Mouse (Mus musculus): Measurements from ENCODE around the gene Wasf1. TPM values are rescaled to one million over a fixed set of nuclear protein-coding genes. Genes with fewer than 3 reads are reported as not detected.

Gene Wasf1
- polyA plus RNA-seq, 1 experiment, result 0.93 TPM

- H3K4me3 ChIP-seq (ENCODE audit: control insufficient read depth, insufficient read depth, low read length), result no peak overlapping the region
- no peak overlapping the region for H3K27ac ChIP-seq (ENCODE audit: control insufficient read depth, insufficient read depth, low read length)
- DNase-seq, result no peak
- 92% methylated on average over 4 of the region's 4 CpGs for WGBS
- H3K36me3 ChIP-seq (ENCODE audit: control insufficient read depth, insufficient read depth, low read length), result no peaks in the 10 kb centered on the region
- no peaks in the 10 kb centered on the region for H3K27me3 ChIP-seq (ENCODE audit: control insufficient read depth, insufficient read depth, low read length)
- H3K4me1 ChIP-seq (replicated peaks; ENCODE audit: control insufficient read depth, insufficient read depth, low read length), result no peaks in the 10 kb centered on the region
- TF ChIP-seq CTCF (IDR thresholded peaks at IDR 0.05; ENCODE audit: borderline replicate concordance, control insufficient read depth, extremely low read depth, insufficient read depth, low read length, poor library complexity) (no peak), POLR2A (IDR thresholded peaks at IDR 0.05; ENCODE audit: control insufficient read depth, extremely low read depth, insufficient read depth, low read length, poor library complexity) (no peak)
These were observed 78.7 kb downstream of the Wasf1 start for GRCm38 (mm10) chr10:40962008-40962407.

GRCm38 (mm10) chr10:40964546-40964945 is 81.3 kb downstream of the Wasf1 start:
- Histone ChIP-seq H3K27ac (ENCODE audit: control insufficient read depth, insufficient read depth, low read length) (no peak overlapping the region), H3K27me3 (ENCODE audit: control insufficient read depth, insufficient read depth, low read length) (no peaks in the 10 kb centered on the region), H3K4me1 (replicated peaks; ENCODE audit: control insufficient read depth, insufficient read depth, low read length) (no peaks in the 10 kb centered on the region), H3K4me3 (ENCODE audit: control insufficient read depth, insufficient read depth, low read length) (no peak overlapping the region), H3K36me3 (ENCODE audit: control insufficient read depth, insufficient read depth, low read length) (no peaks in the 10 kb centered on the region)
- TF ChIP-seq POLR2A (IDR thresholded peaks at IDR 0.05; ENCODE audit: control insufficient read depth, extremely low read depth, insufficient read depth, low read length, poor library complexity) (no peak), CTCF (IDR thresholded peaks at IDR 0.05; ENCODE audit: borderline replicate concordance, control insufficient read depth, extremely low read depth, insufficient read depth, low read length, poor library complexity) (no peak)
- DNase-seq, result no peak
- 72% methylated on average over 4 of the region's 4 CpGs for WGBS

GRCm38 (mm10) chr10:40968551-40968950 is 85.3 kb downstream of the Wasf1 start:
- Histone ChIP-seq H3K27me3 (ENCODE audit: control insufficient read depth, insufficient read depth, low read length) (no peaks in the 10 kb centered on the region), H3K36me3 (ENCODE audit: control insufficient read depth, insufficient read depth, low read length) (no peaks in the 10 kb centered on the region), H3K27ac (ENCODE audit: control insufficient read depth, insufficient read depth, low read length) (no peak overlapping the region), H3K4me1 (replicated peaks; ENCODE audit: control insufficient read depth, insufficient read depth, low read length) (no peaks in the 10 kb centered on the region), H3K4me3 (ENCODE audit: control insufficient read depth, insufficient read depth, low read length) (no peak overlapping the region)
- WGBS, result 56% methylated on average over 8 of the region's 8 CpGs
- DNase-seq, result no peak
- TF ChIP-seq CTCF (IDR thresholded peaks at IDR 0.05; ENCODE audit: borderline replicate concordance, control insufficient read depth, extremely low read depth, insufficient read depth, low read length, poor library complexity), result no peak
- TF ChIP-seq POLR2A (IDR thresholded peaks at IDR 0.05; ENCODE audit: control insufficient read depth, extremely low read depth, insufficient read depth, low read length, poor library complexity), result no peak

GRCm38 (mm10) chr10:40969372-40970033 is 86.2 kb downstream of the Wasf1 start:
- Histone ChIP-seq H3K27ac (ENCODE audit: control insufficient read depth, insufficient read depth, low read length) (no peak overlapping the region), H3K4me3 (ENCODE audit: control insufficient read depth, insufficient read depth, low read length) (no peak overlapping the region), H3K4me1 (replicated peaks; ENCODE audit: control insufficient read depth, insufficient read depth, low read length) (no peaks in the 10 kb centered on the region), H3K36me3 (ENCODE audit: control insufficient read depth, insufficient read depth, low read length) (no peaks in the 10 kb centered on the region), H3K27me3 (ENCODE audit: control insufficient read depth, insufficient read depth, low read length) (no peaks in the 10 kb centered on the region)
- TF ChIP-seq CTCF (IDR thresholded peaks at IDR 0.05; ENCODE audit: borderline replicate concordance, control insufficient read depth, extremely low read depth, insufficient read depth, low read length, poor library complexity), result no peak
- TF ChIP-seq POLR2A (IDR thresholded peaks at IDR 0.05; ENCODE audit: control insufficient read depth, extremely low read depth, insufficient read depth, low read length, poor library complexity), result no peak
- 3% methylated on average over 16 of the region's 16 CpGs for WGBS
- DNase-seq, result no peak

- 91% methylated on average over 12 of the region's 12 CpGs for WGBS
- Histone ChIP-seq H3K36me3 (ENCODE audit: control insufficient read depth, insufficient read depth, low read length) (no peaks in the 10 kb centered on the region), H3K4me1 (replicated peaks; ENCODE audit: control insufficient read depth, insufficient read depth, low read length) (no peaks in the 10 kb centered on the region), H3K27ac (ENCODE audit: control insufficient read depth, insufficient read depth, low read length) (no peak overlapping the region), H3K4me3 (ENCODE audit: control insufficient read depth, insufficient read depth, low read length) (no peak overlapping the region), H3K27me3 (ENCODE audit: control insufficient read depth, insufficient read depth, low read length) (no peaks in the 10 kb centered on the region)
- no peak for TF ChIP-seq POLR2A (IDR thresholded peaks at IDR 0.05; ENCODE audit: control insufficient read depth, extremely low read depth, insufficient read depth, low read length, poor library complexity)
- no peak for TF ChIP-seq CTCF (IDR thresholded peaks at IDR 0.05; ENCODE audit: borderline replicate concordance, control insufficient read depth, extremely low read depth, insufficient read depth, low read length, poor library complexity)
- DNase-seq, result no peak
These were observed 87.4 kb downstream of the Wasf1 start for GRCm38 (mm10) chr10:40970601-40971245.

- no peak overlapping the region for H3K4me3 ChIP-seq (ENCODE audit: control insufficient read depth, insufficient read depth, low read length)
- no peaks in the 10 kb centered on the region for H3K4me1 ChIP-seq (replicated peaks; ENCODE audit: control insufficient read depth, insufficient read depth, low read length)
- no peaks in the 10 kb centered on the region for H3K36me3 ChIP-seq (ENCODE audit: control insufficient read depth, insufficient read depth, low read length)
- 96% methylated on average over 5 of the region's 5 CpGs for WGBS
- no peak overlapping the region for H3K27ac ChIP-seq (ENCODE audit: control insufficient read depth, insufficient read depth, low read length)
- no peaks in the 10 kb centered on the region for H3K27me3 ChIP-seq (ENCODE audit: control insufficient read depth, insufficient read depth, low read length)
- DNase-seq, result no peak
- TF ChIP-seq POLR2A (IDR thresholded peaks at IDR 0.05; ENCODE audit: control insufficient read depth, extremely low read depth, insufficient read depth, low read length, poor library complexity) (no peak), CTCF (IDR thresholded peaks at IDR 0.05; ENCODE audit: borderline replicate concordance, control insufficient read depth, extremely low read depth, insufficient read depth, low read length, poor library complexity) (no peak)
These were observed 88.0 kb downstream of the Wasf1 start for GRCm38 (mm10) chr10:40971256-40971655.
